Mouse (Mus musculus): Measurements from ENCODE around the gene Osbpl7. TPM values are rescaled to one million over a fixed set of nuclear protein-coding genes. Genes with fewer than 3 reads are reported as not detected.

The Osbpl7 gene
- polyA plus RNA-seq, 1 experiment from 2014 or later = 10.1 TPM

GRCm38 (mm10) chr11:97024977-97025376, 25.5 kb upstream of the Osbpl7 start:
- ATAC-seq (ENCODE audit: low FRiP score, low read depth) = no peak
- Histone ChIP-seq H3K4me3 (no peak overlapping the region), H3K4me1 (peaks cover 37% of the 10 kb centered on the region), H3K36me3 (no peaks in the 10 kb centered on the region), H3K27me3 (peaks cover 53% of the 10 kb centered on the region), H3K4me2 (replicated peaks) (no peak overlapping the region), H3K9ac (peak overlapping the region; percentile 74; the same call in 1 of the 2 replicates), H3K9me3 (no peaks in the 10 kb centered on the region), H3K27ac (no peak overlapping the region)
- WGBS = 53% methylated on average over 10 of the region's 10 CpGs

DNA sequence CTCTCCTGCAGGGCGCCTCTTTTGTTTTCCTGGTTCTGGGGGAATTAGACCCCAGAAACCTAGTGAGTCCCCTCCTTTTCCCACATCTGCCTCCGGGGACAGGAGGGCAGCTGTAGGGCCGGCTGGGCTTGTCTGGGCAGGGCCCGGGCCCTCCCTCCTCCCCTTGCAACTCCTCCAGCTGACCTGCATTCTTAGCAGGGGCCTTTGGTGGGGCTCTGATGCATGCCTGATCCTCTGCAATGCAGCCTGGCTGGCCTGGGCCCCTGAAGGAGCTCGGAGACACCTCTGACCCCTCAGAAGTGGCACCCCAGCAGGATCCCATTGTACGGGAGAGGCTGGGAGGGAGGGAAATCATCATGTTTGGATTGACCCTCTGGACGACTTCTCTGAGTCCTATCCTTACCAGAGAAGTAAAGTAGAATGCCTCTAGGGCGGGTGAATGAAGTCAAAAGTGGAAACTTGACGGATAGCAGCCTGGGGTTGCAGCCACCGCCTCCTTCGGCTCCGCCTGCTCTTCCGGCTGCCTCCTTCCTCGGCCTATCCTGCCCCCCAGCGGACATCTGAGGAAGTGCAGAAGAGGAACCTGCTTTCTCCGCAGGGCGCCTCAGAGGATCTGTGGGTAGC, 24.6 kb upstream of the Osbpl7 start:
- Histone ChIP-seq H3K27ac (peak overlapping the region; percentile 78), H3K27me3 (peaks cover 45% of the 10 kb centered on the region), H3K9ac (peak overlapping the region; percentile 74), H3K4me3 (peak overlapping the region; percentile 33), H3K36me3 (no peaks in the 10 kb centered on the region), H3K4me2 (replicated peaks) (peak overlapping the region; percentile 71), H3K4me1 (peaks cover 44% of the 10 kb centered on the region), H3K9me3 (no peaks in the 10 kb centered on the region)
- ATAC-seq (ENCODE audit: low FRiP score, low read depth) = peak; percentile 38
- WGBS = 5% methylated on average over 17 of the region's 17 CpGs

- H3K27ac ChIP-seq = peak within 1 kb of the TSS; percentile 83
Measured at GRCm38 (mm10) chr11:97029686-97030417, 20.6 kb upstream of the Osbpl7 start, which contains the start of gene Scrn2. Gene Scrn2 (plus strand): TSS chr11:97029938.

DNA sequence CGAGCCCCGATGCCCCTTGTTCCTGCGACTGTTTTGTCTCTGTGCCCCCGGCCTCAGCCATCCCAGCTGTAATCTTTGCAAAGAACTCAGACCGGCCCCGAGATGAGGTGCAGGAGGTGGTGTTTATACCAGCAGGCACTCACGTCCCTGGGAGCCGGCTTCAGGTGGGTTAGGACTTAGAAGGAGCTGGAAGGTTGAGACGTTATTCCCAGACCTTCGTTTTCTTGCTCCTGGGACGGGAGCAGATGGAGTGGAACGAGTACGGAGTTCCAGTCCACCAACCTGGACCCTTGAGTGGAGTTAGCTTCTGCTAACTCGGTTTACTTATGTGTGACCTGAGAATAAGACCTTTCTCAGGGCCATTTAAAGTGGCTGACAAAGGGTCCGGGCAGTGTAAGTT, 20.0 kb upstream of the Osbpl7 start:
- H3K4me3 ChIP-seq = peak overlapping the region; percentile 64
- peak overlapping the region; percentile 79 for H3K4me2 ChIP-seq (replicated peaks)
- peaks cover 13% of the 10 kb centered on the region for H3K4me1 ChIP-seq
- H3K9ac ChIP-seq = peak overlapping the region; percentile 78
- WGBS = 19% methylated on average over 15 of the region's 15 CpGs
- no peaks in the 10 kb centered on the region for H3K9me3 ChIP-seq
- H3K27ac ChIP-seq = peak overlapping the region; percentile 83
- H3K36me3 ChIP-seq = peaks cover 20% of the 10 kb centered on the region
- no peak for ATAC-seq (ENCODE audit: low FRiP score, low read depth)
- H3K27me3 ChIP-seq = no peaks in the 10 kb centered on the region

More at GRCm38 (mm10) chr11:97029686-97030417, 20.6 kb upstream of the Osbpl7 start, which contains the start of gene Scrn2:
- Histone ChIP-seq H3K27me3 (peaks cover 5% of the 10 kb centered on the region; the same call in 1 of the 2 replicates), H3K9ac (peak within 1 kb of the TSS; percentile 78), H3K4me1 (peaks cover 19% of the 10 kb centered on the region), H3K4me2 (replicated peaks) (peak within 1 kb of the TSS; percentile 79), H3K4me3 (peak within 1 kb of the TSS; percentile 64), H3K36me3 (peaks cover 19% of the 10 kb centered on the region), H3K9me3 (no peaks in the 10 kb centered on the region)
- under 1% methylated on average over 25 of the region's 25 CpGs for WGBS
- ATAC-seq (ENCODE audit: low FRiP score, low read depth) = peak; percentile 74

DNA sequence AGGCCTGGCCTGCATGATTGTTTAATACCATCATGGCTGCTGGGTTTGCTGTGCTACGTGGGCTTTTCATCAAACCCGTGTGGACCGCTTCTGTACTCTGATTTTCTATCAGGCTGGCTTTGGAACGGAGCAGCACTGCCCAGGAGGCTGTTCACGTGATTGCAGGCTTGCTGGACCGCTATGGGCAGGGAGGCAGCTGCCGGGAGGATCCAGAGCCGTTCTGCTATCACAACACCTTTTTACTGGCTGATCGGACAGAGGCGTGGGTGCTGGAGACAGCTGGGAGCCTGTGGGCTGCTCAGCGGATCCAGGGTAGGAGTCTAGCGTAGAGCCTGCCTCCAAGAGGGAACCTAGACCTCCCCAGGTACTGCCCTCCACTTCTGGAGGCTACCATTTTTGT, 18.5 kb upstream of the Osbpl7 start:
- Histone ChIP-seq H3K27me3 (no peaks in the 10 kb centered on the region), H3K36me3 (peaks cover 20% of the 10 kb centered on the region), H3K9ac (peak overlapping the region; percentile 35; the same call in 1 of the 2 replicates), H3K27ac (no peak overlapping the region), H3K9me3 (no peaks in the 10 kb centered on the region), H3K4me2 (replicated peaks) (no peak overlapping the region), H3K4me3 (no peak overlapping the region), H3K4me1 (peaks cover 8% of the 10 kb centered on the region)
- ATAC-seq (ENCODE audit: low FRiP score, low read depth) = no peak
- WGBS = 80% methylated on average over 12 of the region's 12 CpGs

DNA sequence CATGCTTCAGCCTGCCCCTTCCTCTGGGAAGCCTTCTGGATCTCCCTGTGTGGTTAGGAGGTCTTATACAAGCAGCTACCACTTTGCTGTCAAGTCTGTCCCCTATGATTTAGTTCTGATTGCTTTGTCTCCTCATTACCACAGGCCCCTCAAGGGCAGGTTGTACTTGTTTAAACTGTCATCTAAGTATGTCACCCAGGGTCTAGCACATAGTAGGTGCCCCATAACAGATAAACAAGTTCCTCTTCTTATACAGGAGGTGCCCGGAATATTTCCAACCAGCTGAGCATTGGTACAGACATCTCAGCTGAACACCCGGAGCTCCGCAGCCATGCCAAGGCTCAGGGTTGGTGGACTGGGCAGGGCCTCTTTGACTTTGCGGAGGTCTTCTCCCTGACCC, 17.9 kb upstream of the Osbpl7 start:
- Histone ChIP-seq H3K4me1 (peaks cover 8% of the 10 kb centered on the region), H3K36me3 (peaks cover 20% of the 10 kb centered on the region), H3K4me2 (replicated peaks) (no peak overlapping the region), H3K9ac (peak overlapping the region; percentile 35; the same call in 1 of the 2 replicates), H3K9me3 (no peaks in the 10 kb centered on the region), H3K27ac (no peak overlapping the region), H3K4me3 (no peak overlapping the region), H3K27me3 (no peaks in the 10 kb centered on the region)
- 93% methylated on average over 4 of the region's 4 CpGs for WGBS
- no peak for ATAC-seq (ENCODE audit: low FRiP score, low read depth)

- H3K4me1 ChIP-seq = peaks cover 8% of the 10 kb centered on the region
- no peak overlapping the region for H3K4me3 ChIP-seq
- peaks cover 20% of the 10 kb centered on the region for H3K36me3 ChIP-seq
- no peaks in the 10 kb centered on the region for H3K9me3 ChIP-seq
- ATAC-seq (ENCODE audit: low FRiP score, low read depth) = no peak
- no peak overlapping the region for H3K27ac ChIP-seq
- 84% methylated on average over 4 of the region's 4 CpGs for WGBS
- no peaks in the 10 kb centered on the region for H3K27me3 ChIP-seq
- no peak overlapping the region for H3K4me2 ChIP-seq (replicated peaks)
- no peak overlapping the region for H3K9ac ChIP-seq
Measured at GRCm38 (mm10) chr11:97033781-97034180, 16.6 kb upstream of the Osbpl7 start.

GRCm38 (mm10) chr11:97036141-97036540, 14.3 kb upstream of the Osbpl7 start:
- WGBS = 80% methylated on average over 5 of the region's 5 CpGs

DNA sequence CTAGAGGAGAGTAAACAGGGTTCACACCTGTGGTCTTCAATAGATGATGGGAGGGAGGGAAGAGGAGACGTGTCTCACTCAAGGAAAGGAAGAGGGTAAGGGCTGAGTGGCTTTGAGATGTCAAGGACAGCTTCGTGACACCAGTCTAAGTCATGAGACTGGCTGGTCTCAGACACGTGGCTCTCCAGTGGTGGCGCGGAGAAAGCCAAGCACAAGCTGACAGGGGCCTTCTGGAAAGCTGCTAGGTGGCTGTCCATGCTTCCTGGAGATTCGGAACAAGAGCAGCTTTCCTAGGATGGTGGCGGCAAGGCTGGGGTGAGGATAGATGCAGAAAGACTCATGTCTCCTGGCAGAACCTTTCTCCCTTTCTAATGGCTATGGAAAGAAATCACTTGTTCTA, 11.5 kb upstream of the Osbpl7 start:
- Histone ChIP-seq H3K4me1 (peaks cover 13% of the 10 kb centered on the region), H3K9me3 (no peaks in the 10 kb centered on the region)
- WGBS = 61% methylated on average over 7 of the region's 7 CpGs

More at GRCm38 (mm10) chr11:97036141-97036540, 14.3 kb upstream of the Osbpl7 start:
- no peak overlapping the region for H3K4me2 ChIP-seq (replicated peaks)
- H3K9ac ChIP-seq = no peak overlapping the region
- no peaks in the 10 kb centered on the region for H3K27me3 ChIP-seq
- peaks cover 5% of the 10 kb centered on the region; the same call in 1 of the 2 replicates for H3K4me1 ChIP-seq
- peaks cover 20% of the 10 kb centered on the region for H3K36me3 ChIP-seq
- H3K9me3 ChIP-seq = no peaks in the 10 kb centered on the region
- no peak for ATAC-seq (ENCODE audit: low FRiP score, low read depth)
- no peak overlapping the region for H3K27ac ChIP-seq
- no peak overlapping the region for H3K4me3 ChIP-seq

DNA sequence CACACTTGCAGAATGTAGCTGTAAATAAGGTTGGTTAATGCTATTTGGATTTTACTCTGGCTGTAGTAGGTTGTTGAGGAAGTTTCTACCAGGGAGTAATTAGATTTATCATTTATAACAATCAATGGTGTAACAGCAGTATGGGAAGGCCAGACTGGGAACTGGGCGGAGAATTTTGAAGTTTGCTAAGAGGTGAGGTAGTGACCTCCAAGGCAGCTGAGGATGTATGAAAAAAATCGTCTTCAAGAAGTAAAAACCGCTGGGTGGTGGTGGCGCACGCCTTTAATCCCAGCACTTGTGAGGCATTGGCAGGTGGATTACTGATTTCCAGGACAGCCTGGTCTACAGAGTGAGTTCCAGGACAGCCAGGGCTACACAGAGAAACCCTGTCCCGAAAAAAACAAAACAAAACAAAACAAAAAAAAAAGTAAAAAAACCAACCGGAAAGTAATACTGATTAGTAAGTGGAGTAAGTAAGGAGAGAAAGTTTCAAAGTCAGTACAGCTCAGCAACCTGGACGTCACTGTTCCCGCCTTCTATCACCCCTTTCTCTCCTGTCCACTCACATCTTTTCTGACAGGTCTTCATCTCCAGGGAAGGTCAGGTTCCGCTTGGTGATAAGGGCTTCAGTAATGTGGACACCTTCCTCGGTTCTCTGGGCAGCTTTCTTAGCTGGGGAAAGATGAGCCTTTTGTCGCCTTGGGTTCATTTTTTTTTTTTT, 10.0 kb upstream of the Osbpl7 start:
- ATAC-seq (ENCODE audit: low FRiP score, low read depth) = no peak
- no peak overlapping the region for H3K27ac ChIP-seq
- no peaks in the 10 kb centered on the region for H3K27me3 ChIP-seq
- H3K9me3 ChIP-seq = no peaks in the 10 kb centered on the region
- peaks cover 13% of the 10 kb centered on the region for H3K4me1 ChIP-seq
- peaks cover 18% of the 10 kb centered on the region for H3K36me3 ChIP-seq
- 50% methylated on average over 12 of the region's 12 CpGs for WGBS
- H3K9ac ChIP-seq = peak overlapping the region; percentile 91
- H3K4me2 ChIP-seq (replicated peaks) = peak overlapping the region; percentile 79
- H3K4me3 ChIP-seq = peak overlapping the region; percentile 82

More for the DNA sequence above, 11.5 kb upstream of the Osbpl7 start:
- peaks cover 5% of the 10 kb centered on the region for H3K36me3 ChIP-seq
- H3K4me3 ChIP-seq = no peak overlapping the region
- no peaks in the 10 kb centered on the region for H3K27me3 ChIP-seq
- ATAC-seq (ENCODE audit: low FRiP score, low read depth) = no peak
- H3K27ac ChIP-seq = no peak overlapping the region
- H3K4me2 ChIP-seq (replicated peaks) = no peak overlapping the region
- no peak overlapping the region; the same call in 1 of the 2 replicates for H3K9ac ChIP-seq

DNA sequence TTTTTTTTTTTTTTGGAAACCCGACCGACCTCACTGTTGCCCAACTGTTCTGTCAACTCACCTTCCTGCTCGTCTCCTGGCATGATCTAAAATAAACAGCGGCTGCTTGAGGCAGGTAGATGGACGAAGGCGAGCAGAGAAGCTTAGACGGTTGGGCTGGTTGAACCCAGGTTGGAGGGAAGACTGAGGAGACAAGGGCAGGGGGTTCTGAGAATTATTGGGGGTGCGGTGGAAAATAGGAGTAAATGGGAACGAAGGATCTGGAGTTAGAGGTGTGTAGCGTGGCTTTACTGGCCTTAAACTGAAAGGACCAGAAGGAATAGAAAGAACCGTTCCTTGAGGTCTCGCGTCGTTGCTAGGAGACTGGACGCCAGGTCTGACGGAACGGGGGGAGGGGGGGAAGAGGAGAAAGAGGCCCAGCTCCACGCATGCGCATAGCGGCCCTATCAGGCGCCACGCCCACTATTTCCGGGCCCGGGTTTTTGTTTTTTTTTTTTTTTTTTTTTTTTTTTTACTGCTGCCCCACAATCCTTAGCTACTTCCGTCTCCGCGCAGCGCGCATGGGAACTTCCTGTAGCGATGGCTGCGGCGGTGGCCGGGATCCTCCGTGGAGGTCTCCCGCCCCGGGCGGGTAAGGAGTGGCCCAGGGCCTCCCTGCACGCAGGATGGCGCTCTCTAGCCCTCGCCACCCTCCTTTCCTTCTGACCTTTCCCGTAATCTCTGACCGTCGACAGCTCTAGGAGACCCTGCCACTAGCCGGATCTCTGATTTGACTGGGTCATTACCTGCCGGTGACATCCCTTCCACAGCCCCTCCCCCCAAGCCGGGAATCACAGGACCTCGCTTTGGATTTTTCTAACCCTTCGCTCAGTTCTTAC, 9.2 kb upstream of the Osbpl7 start, which contains the start of the genes Lrrc46 and Mrpl10:
Gene Lrrc46, minus strand, starts transcription at position 386 of the 878 bp plus-strand sequence.
Gene Mrpl10, plus strand, starts transcription at position 539 of the 878 bp plus-strand sequence.
- H3K27ac ChIP-seq = 0 out of 2 replicates have a peak within 1 kb of the TSS, but pooled peaks have one; percentile 55
- WGBS = under 1% methylated on average over 48 of the region's 48 CpGs
- ATAC-seq (ENCODE audit: low FRiP score, low read depth) = peak; percentile 94
- peak within 1 kb of the TSS; percentile 82 for H3K4me3 ChIP-seq
- peak within 1 kb of the TSS; percentile 91 for H3K9ac ChIP-seq
- H3K9me3 ChIP-seq = no peaks in the 10 kb centered on the region
- peaks cover 13% of the 10 kb centered on the region for H3K4me1 ChIP-seq
- peak within 1 kb of the TSS; percentile 89 for H3K4me2 ChIP-seq (replicated peaks)
- H3K27me3 ChIP-seq = no peaks in the 10 kb centered on the region
- peaks cover 22% of the 10 kb centered on the region for H3K36me3 ChIP-seq

Measured in limb, embryonic 13.5 days (tissue).